Comparison of ENCODE assay signal across 8 mouse cellular contexts in genomic region chr17:46645561-46646321, GRCm38 (mm10). TPM values are rescaled to one million over a fixed set of nuclear protein-coding genes. Genes with fewer than 3 reads are reported as not detected.
A peak's percentile ranks its signal among the peaks of the same experiment; 100 is the strongest.
DNase-seq lines count a peak whose midpoint lies in the region; ATAC-seq and TF ChIP-seq lines count a peak whose summit lies in the region.

Gene Klc4 (minus strand): TSS chr17:46646022.
Gene Mrpl2 (plus strand): TSS chr17:46646229.

- peak within 1 kb of the TSS; percentile 78 for H3K4me3 ChIP-seq in bone marrow macrophage, adult 2 months (ENCODE audit: insufficient read depth, low read length)
- peak within 1 kb of the TSS; percentile 76 for H3K4me3 ChIP-seq in embryonic fibroblast, embryonic 13.5 days (ENCODE audit: insufficient read depth, low read length)
- peak within 1 kb of the TSS; percentile 75 for H3K4me3 ChIP-seq in kidney, embryonic 14.5 days (ENCODE audit: low read length)
- H3K4me3 ChIP-seq in limb, embryonic 15.5 days: peak within 1 kb of the TSS; percentile 96

- H3K9ac ChIP-seq in kidney, embryonic 14.5 days (ENCODE audit: low read depth, low read length): peak within 1 kb of the TSS; percentile 81
- peak within 1 kb of the TSS; percentile 79 for H3K9ac ChIP-seq in limb, embryonic 15.5 days

- ATAC-seq in kidney, embryonic 14.5 days (ENCODE audit: low FRiP score, low TSS enrichment): peak; percentile 69
- peak; percentile 67 for ATAC-seq in limb, embryonic 15.5 days (ENCODE audit: insufficient number of reproducible peaks, low FRiP score, low TSS enrichment, low read depth)

- peak within 1 kb of the TSS; percentile 49 for H3K27ac ChIP-seq in bone marrow macrophage, adult 2 months (ENCODE audit: insufficient read depth, low read depth, low read length)
- 0 out of 2 replicates have a peak within 1 kb of the TSS, but pooled peaks have one; percentile 16 for H3K27ac ChIP-seq in embryonic fibroblast, embryonic 13.5 days (ENCODE audit: insufficient read depth, low read length)
- H3K27ac ChIP-seq in kidney, embryonic 14.5 days (ENCODE audit: low read depth, low read length): peak within 1 kb of the TSS; percentile 76
- peak within 1 kb of the TSS; percentile 91 for H3K27ac ChIP-seq in limb, embryonic 15.5 days

- peak; percentile 100 for DNase-seq in A20 (ENCODE audit: low read depth, low spot score)
- DNase-seq in heart, adult 9 months (ENCODE audit: low spot score in 2 of 2): peak; percentile 96 to 98
- DNase-seq in monocyte, adult 2 months (ENCODE audit: low read depth in 1 of 2, low spot score in 2 of 2): peak; percentile 95 to 98
- peak; percentile 97 for DNase-seq in spleen, postnatal 36 days (ENCODE audit: low spot score in 2 of 2)

- peaks cover 18% of the 10 kb centered on the region for H3K4me1 ChIP-seq in bone marrow macrophage, adult 2 months (ENCODE audit: control insufficient read depth, insufficient read depth, low read length)
- H3K4me1 ChIP-seq in embryonic fibroblast, embryonic 13.5 days (ENCODE audit: control insufficient read depth, insufficient read depth, low read length): peaks cover 8% of the 10 kb centered on the region; the same call in 1 of the 2 replicates
- H3K4me1 ChIP-seq in kidney, embryonic 14.5 days (ENCODE audit: control insufficient read depth, insufficient read depth, low read length): peaks cover 19% of the 10 kb centered on the region
- H3K4me1 ChIP-seq in limb, embryonic 15.5 days: peaks cover 33% of the 10 kb centered on the region

- no peak for TF ChIP-seq POLR2A in bone marrow macrophage, adult 2 months (IDR thresholded peaks at IDR 0.05; ENCODE audit: borderline replicate concordance, low read depth, low read length)
- peak; percentile 79 for TF ChIP-seq POLR2A in embryonic fibroblast, embryonic 13.5 days (IDR thresholded peaks at IDR 0.05; ENCODE audit: low read depth, low read length)

- peak within 1 kb of the TSS; percentile 95 for H3K4me2 ChIP-seq in kidney, embryonic 14.5 days (replicated peaks; ENCODE audit: low read depth, low read length)
- H3K4me2 ChIP-seq in limb, embryonic 15.5 days: peak within 1 kb of the TSS; percentile 89

- no peak for TF ChIP-seq CTCF in bone marrow macrophage, adult 2 months (IDR thresholded peaks at IDR 0.05; ENCODE audit: low read depth, low read length)
- TF ChIP-seq CTCF in embryonic fibroblast, embryonic 13.5 days (IDR thresholded peaks at IDR 0.05; ENCODE audit: borderline replicate concordance, insufficient read depth, low read length): no peak

- 1% methylated on average over 53 of the region's 53 CpGs for WGBS in kidney, embryonic 14.5 days
- WGBS in limb, embryonic 15.5 days: under 1% methylated on average over 53 of the region's 53 CpGs

- H3K36me3 ChIP-seq in kidney, embryonic 14.5 days (ENCODE audit: control insufficient read depth, insufficient read depth, low read length): peaks cover 23% of the 10 kb centered on the region; the same call in 1 of the 2 replicates
- peaks cover 35% of the 10 kb centered on the region for H3K36me3 ChIP-seq in limb, embryonic 15.5 days

- no peaks in the 10 kb centered on the region for H3K27me3 ChIP-seq in kidney, embryonic 14.5 days (ENCODE audit: control insufficient read depth, insufficient read depth, low read length)
- no peaks in the 10 kb centered on the region for H3K27me3 ChIP-seq in limb, embryonic 15.5 days

- H3K9me3 ChIP-seq in kidney, embryonic 14.5 days (ENCODE audit: control insufficient read depth, low read length): no peaks in the 10 kb centered on the region
- no peaks in the 10 kb centered on the region for H3K9me3 ChIP-seq in limb, embryonic 15.5 days

RNA-seq across cellular contexts. Expression of gene Klc4, which starts in this region (rescaled TPM):
- polyA plus RNA-seq in bone marrow macrophage, adult 2 months (2012; ENCODE audit: insufficient read depth, insufficient read length, missing spikeins): 45.3 and 48.8 TPM in 2 replicates
- polyA plus RNA-seq in embryonic fibroblast, embryonic 13.5 days (2011; ENCODE audit: insufficient read length, low read depth, missing spikeins): 6.5 and 7.2 TPM in 2 replicates
- polyA plus RNA-seq in kidney, embryonic 14.5 days (2014; fragmentation: Nextera tagmentation; extraction: Ambion mirVana): 22.0 and 31.5 TPM in 2 replicates
- 20.5 and 22.3 TPM in 2 replicates for polyA plus RNA-seq in limb, embryonic 15.5 days (2015; fragmentation: Nextera tagmentation; extraction: Ambion mirVana)

RNA-seq across cellular contexts. Expression of gene Mrpl2, which starts in this region (rescaled TPM):
- polyA plus RNA-seq in bone marrow macrophage, adult 2 months (2012; ENCODE audit: insufficient read depth, insufficient read length, missing spikeins): 38.2 and 39.9 TPM in 2 replicates
- polyA plus RNA-seq in embryonic fibroblast, embryonic 13.5 days (2011; ENCODE audit: insufficient read length, low read depth, missing spikeins): 33.5 and 45.2 TPM in 2 replicates
- 121 and 141 TPM in 2 replicates for polyA plus RNA-seq in kidney, embryonic 14.5 days (2014; fragmentation: Nextera tagmentation; extraction: Ambion mirVana)
- polyA plus RNA-seq in limb, embryonic 15.5 days (2015; fragmentation: Nextera tagmentation; extraction: Ambion mirVana): 88.4 and 91.3 TPM in 2 replicates

Comparison
In these comparisons a context has a peak if more than half of its experiments do, and no peak if none do; other contexts are left out.
1. Peak in every context shown above with its lines: DNase-seq, ATAC-seq, H3K4me3 ChIP-seq and H3K27ac ChIP-seq.
2. H3K27ac ChIP-seq: peak in every context shown above with its lines; median percentile 91 in limb, embryonic 15.5 days; 76 in kidney, embryonic 14.5 days; 49 in bone marrow macrophage, adult 2 months; 16 in embryonic fibroblast, embryonic 13.5 days.